Comparison of ENCODE assay signal across 30 mouse cellular contexts in genomic region chr13:46925671-46926070, GRCm38 (mm10). TPM values are rescaled to one million over a fixed set of nuclear protein-coding genes. Genes with fewer than 3 reads are reported as not detected.
DNase-seq lines count a peak whose midpoint lies in the region; ATAC-seq lines count a peak whose summit lies in the region.
"Had no signal": no experiment of that assay in that cellular context is flagged by ENCODE, and none has a peak within 500 bp of the region (broad histone marks: within the 10 kb centered on the region; RNA-seq: fewer than 3 reads in every experiment).

No protein-coding gene starts in this region.

- H3K27ac ChIP-seq in heart, embryonic 14.5 days (replicated peaks in 1 of 2; ENCODE audit: control insufficient read depth in 1 of 2, insufficient read depth in 1 of 2, low read depth in 2 of 2, low read length in 2 of 2), result 0 out of 4 replicates have a peak overlapping the region, but pooled peaks of 1 of the 2 experiments have one; percentile 71
- H3K27ac ChIP-seq: embryonic facial prominence, embryonic 10.5 days; embryonic facial prominence, embryonic 15.5 days; forebrain, embryonic 12.5 days; hindbrain, embryonic 14.5 days; kidney, embryonic 15.5 days; left cerebral cortex, adult 2 months; limb, embryonic 13.5 days; midbrain, embryonic 12.5 days had no signal

- no peaks in the 10 kb centered on the region for H3K9me3 ChIP-seq in heart, embryonic 14.5 days (ENCODE audit: control insufficient read depth, low read length)
- H3K9me3 ChIP-seq: embryonic facial prominence, embryonic 10.5 days; embryonic facial prominence, embryonic 15.5 days; forebrain, embryonic 12.5 days; kidney, embryonic 15.5 days; limb, embryonic 13.5 days; midbrain, embryonic 12.5 days had no signal

- intact Hi-C loops in left cerebral cortex, postnatal 10 days (cut with DNase I), result loop anchor here (5.0 kb wide), 1 partner anchor 88 kb away; no protein-coding TSS in a partner anchor

- WGBS in heart, embryonic 14.5 days, result 91% methylated on average over 13 of the region's 13 CpGs

- no peak overlapping the region for H3K4me3 ChIP-seq in heart, embryonic 14.5 days (ENCODE audit: control insufficient read depth in 1 of 2, insufficient read depth in 1 of 2, low read depth in 1 of 2, low read length in 2 of 2)
- H3K4me3 ChIP-seq: embryonic facial prominence, embryonic 10.5 days; embryonic facial prominence, embryonic 15.5 days; forebrain, embryonic 12.5 days; kidney, embryonic 15.5 days; left cerebral cortex, adult 2 months; limb, embryonic 13.5 days; megakaryocyte, embryonic 14.5 days; midbrain, embryonic 12.5 days had no signal

- peak overlapping the region; percentile 30; the same call in 1 of the 2 replicates for H3K9ac ChIP-seq in heart, embryonic 14.5 days (ENCODE audit: low read length)
- H3K9ac ChIP-seq: embryonic facial prominence, embryonic 15.5 days; forebrain, embryonic 12.5 days; hindbrain, embryonic 14.5 days; kidney, embryonic 15.5 days; limb, embryonic 13.5 days; liver, postnatal 0 days; midbrain, embryonic 12.5 days had no signal

- H3K27me3 ChIP-seq in heart, embryonic 14.5 days (ENCODE audit: control insufficient read depth, insufficient read depth, low read length), result no peaks in the 10 kb centered on the region
- H3K27me3 ChIP-seq: embryonic facial prominence, embryonic 15.5 days; kidney, embryonic 15.5 days; limb, embryonic 13.5 days; megakaryocyte, embryonic 14.5 days; midbrain, embryonic 12.5 days had no signal

- H3K4me2 ChIP-seq in heart, embryonic 14.5 days (ENCODE audit: low read length), result no peak overlapping the region
- H3K4me2 ChIP-seq: embryonic facial prominence, embryonic 15.5 days; forebrain, embryonic 12.5 days; hindbrain, embryonic 14.5 days; kidney, embryonic 15.5 days; limb, embryonic 13.5 days; liver, embryonic 11.5 days; midbrain, embryonic 12.5 days had no signal

- H3K4me1 ChIP-seq in heart, embryonic 14.5 days (ENCODE audit: control insufficient read depth in 2 of 2, insufficient read depth in 2 of 2, low read length in 2 of 2), result peaks cover 13 to 48% of the 10 kb centered on the region in 2 experiments

- H3K36me3 ChIP-seq in heart, embryonic 14.5 days (ENCODE audit: control insufficient read depth, insufficient read depth, low read length), result peaks cover 19% of the 10 kb centered on the region
- H3K36me3 ChIP-seq: embryonic facial prominence, embryonic 15.5 days had no signal

- no peak for ATAC-seq in heart, embryonic 14.5 days (ENCODE audit: insufficient number of reproducible peaks, insufficient read depth, low FRiP score, low read depth)
- ATAC-seq: activated CD4-positive, CD25-positive, alpha-beta regulatory T cell, adult 4 months; liver, postnatal 0 days had no signal

- DNase-seq in heart, adult 18-20 months, result no peak
- DNase-seq in thymus, postnatal 4 days, result peak; percentile 10
- DNase-seq in thymus, postnatal 10 days (ENCODE audit: low spot score in 2 of 2), result no peak
- peak; percentile 70 for DNase-seq in R1 (ENCODE audit: low read depth, low spot score)
- no peak for DNase-seq in spleen, postnatal 10 days (ENCODE audit: low spot score in 2 of 2)
- no peak for DNase-seq in left cerebral cortex, postnatal 10 days (ENCODE audit: extremely low spot score in 1 of 2, low spot score in 2 of 2)
- DNase-seq: adrenal gland, adult 8-10 months; B cell, adult 2 months; cerebellum, adult 8-10 months; gastrocnemius, postnatal 10 days; kidney, adult 18-20 months; kidney, postnatal 25 days; liver, postnatal 0 days; lung, postnatal 4 days; retina, postnatal 1 day; right cerebral cortex, postnatal 14 days; thymus, adult 18-20 months; thymus, postnatal 36 days had no signal

RNA-seq across cellular contexts. Expression of gene Kif13a, which starts 4.0 kb away (rescaled TPM):
- polyA plus RNA-seq in heart, embryonic 14.5 days (2014; fragmentation: Nextera tagmentation; extraction: Ambion mirVana), result 47.8 and 55.2 TPM in 2 replicates
- 100 to 1,000 TPM; 110 to 116 TPM for total RNA-seq in heart, adult 18-20 months (2021)
- total RNA-seq in left cerebral cortex, postnatal 10 days (2021), result 10 to 100 TPM; 29.3 to 33.4 TPM

Comparison
In these comparisons a context has a peak if more than half of its experiments do, and no peak if none do; other contexts are left out.
1. DNase-seq: peak in thymus, postnatal 4 days (single experiment) and R1 (single experiment); none in heart, adult 18-20 months (0 of 2), thymus, postnatal 10 days (0 of 2), spleen, postnatal 10 days (0 of 2) and left cerebral cortex, postnatal 10 days (0 of 2).